Mouse (Mus musculus) limb, embryonic 13.5 days (tissue): Measurements from ENCODE around the gene Speer4f2. TPM values are rescaled to one million over a fixed set of nuclear protein-coding genes. Genes with fewer than 3 reads are reported as not detected.
"Not testable (repeated sequence)": the region's sequence is repeated elsewhere in the genome, so short reads cannot be mapped to it uniquely, and the experiment has no call there.

ENCODE experiments used
- ATAC-seq: fragments of 200-750 bp; cut with Nextera tagmentation; 2 replicates; pipeline ENCODE4 v1.8.0; 2017; ENCODE audit warnings: low read depth, moderate number of reproducible peaks, moderate TSS enrichment; ENCODE audit not compliant: low FRiP score
- H3K27ac ChIP-seq: fragments of 300-500 bp; sonication (generic); 2 replicates; pipeline ENCODE4 v1.5.1; 2015; ENCODE audit warnings: inconsistent platforms, mild to moderate bottlenecking, moderate library complexity
- H3K27me3 ChIP-seq: fragments of 300-500 bp; sonication (generic); 2 replicates; pipeline ENCODE4 v1.6.1; 2015; ENCODE audit warnings: mild to moderate bottlenecking, inconsistent platforms
- H3K36me3 ChIP-seq: fragments of 300-500 bp; sonication (generic); 2 replicates; pipeline ENCODE4 v1.6.1; 2015; ENCODE audit warnings: inconsistent platforms, mild to moderate bottlenecking, moderate library complexity
- H3K4me1 ChIP-seq: fragments of 300-500 bp; sonication (generic); 2 replicates; pipeline ENCODE4 v1.6.1; 2015; ENCODE audit warnings: inconsistent platforms
- H3K4me2 ChIP-seq: fragments of 300-500 bp; sonication (generic); replicated peaks from 2 replicates; pipeline ENCODE4 v1.6.1; 2015; ENCODE audit warnings: inconsistent platforms, mild to moderate bottlenecking, moderate library complexity
- H3K4me3 ChIP-seq: fragments of 300-500 bp; sonication (generic); 2 replicates; pipeline ENCODE4 v1.5.1; 2015; ENCODE audit warnings: moderate library complexity, mild to moderate bottlenecking, inconsistent platforms
- H3K9ac ChIP-seq: fragments of 300-500 bp; sonication (generic); 2 replicates; pipeline ENCODE4 v1.6.1; 2015; ENCODE audit warnings: mild to moderate bottlenecking, inconsistent platforms
- H3K9me3 ChIP-seq: fragments of 300-500 bp; sonication (generic); 2 replicates; pipeline ENCODE4 v1.6.1; 2016; ENCODE audit warnings: inconsistent platforms
- WGBS: fragments of 180-500 bp; shearing (Covaris S2); methylation state at CpG from one replicate; pipeline ENCODE4 v1.1.7; 2015; 5-methylcytosine and 5-hydroxymethylcytosine counted together
- polyA plus RNA-seq: library from polyadenylated mRNA; unstranded; fragments of >200 nt; fragmentation: Nextera tagmentation; extraction: Ambion mirVana; gene quantifications from 2 replicates; pipeline ENCODE4 v1.2.1, GENCODE M21; 2015

The Speer4f2 gene
- polyA plus RNA-seq = not detected in 2 replicates

DNA sequence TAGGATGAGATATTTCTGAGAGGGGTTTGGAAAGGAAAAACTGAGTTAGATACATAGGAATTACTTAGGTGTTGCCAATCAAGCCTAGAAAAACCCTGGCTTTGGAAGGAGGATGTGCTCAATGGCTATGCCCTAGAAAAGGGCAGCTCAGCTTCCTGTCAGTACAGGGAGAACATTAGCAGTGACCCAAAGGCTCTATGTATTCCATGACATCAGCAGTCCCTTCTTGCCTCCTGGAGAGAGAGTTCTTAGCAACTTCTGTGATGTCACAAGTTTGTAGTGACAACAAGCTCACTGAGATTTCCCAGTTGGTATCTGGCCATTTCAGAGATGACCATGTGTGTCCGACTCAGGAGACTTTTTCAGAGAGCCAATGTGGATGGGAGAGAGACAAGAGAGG, at the start of gene Speer4f2:
Gene Speer4f2 (plus strand): TSS at position 301 of the 400 bp plus-strand sequence.
- H3K27ac ChIP-seq, H3K36me3 ChIP-seq, H3K9ac ChIP-seq, H3K4me3 ChIP-seq, ATAC-seq, H3K4me2 ChIP-seq, H3K4me1 ChIP-seq, H3K27me3 ChIP-seq, H3K9me3 ChIP-seq: not testable (repeated sequence)
- WGBS = 81% methylated on average over 1 of the region's 1 CpGs

DNA sequence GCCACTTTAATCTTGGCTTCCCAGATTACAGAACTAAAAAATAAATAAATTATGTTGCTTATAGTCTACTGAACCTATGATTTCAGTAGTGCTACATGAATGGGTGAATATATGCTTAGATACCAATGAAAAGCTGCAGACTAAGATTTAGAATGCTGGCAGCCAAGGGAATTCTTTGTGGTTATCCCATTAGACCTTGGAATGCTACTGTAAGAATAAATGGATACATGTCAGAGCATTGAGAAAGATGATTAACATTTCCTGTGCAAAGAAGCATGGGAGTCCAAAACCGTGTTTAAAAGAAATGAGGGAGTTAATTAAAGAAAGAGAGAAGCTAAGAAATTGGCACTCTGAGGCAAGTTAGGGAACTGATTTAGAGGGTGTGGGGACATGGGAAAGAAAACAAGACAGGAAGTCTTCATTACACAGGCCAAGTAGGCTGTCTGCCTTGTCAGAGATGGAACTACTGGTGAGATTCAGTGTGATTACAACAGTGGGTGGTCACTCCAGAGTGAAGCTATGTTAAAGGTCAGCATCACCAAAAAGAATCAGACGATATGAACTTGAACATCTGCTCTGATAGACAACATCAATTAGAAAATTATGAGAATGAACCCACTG, 43.9 kb upstream of the Speer4f2 start:
- no peak for ATAC-seq
- Histone ChIP-seq H3K27me3 (no peaks in the 10 kb centered on the region), H3K36me3 (no peaks in the 10 kb centered on the region), H3K9me3 (no peaks in the 10 kb centered on the region), H3K27ac (no peak overlapping the region), H3K9ac (no peak overlapping the region), H3K4me1 (no peaks in the 10 kb centered on the region; the same call in 1 of the 2 replicates), H3K4me3 (no peak overlapping the region), H3K4me2 (no peak overlapping the region)
- WGBS = 41% methylated on average over 2 of the region's 2 CpGs

DNA sequence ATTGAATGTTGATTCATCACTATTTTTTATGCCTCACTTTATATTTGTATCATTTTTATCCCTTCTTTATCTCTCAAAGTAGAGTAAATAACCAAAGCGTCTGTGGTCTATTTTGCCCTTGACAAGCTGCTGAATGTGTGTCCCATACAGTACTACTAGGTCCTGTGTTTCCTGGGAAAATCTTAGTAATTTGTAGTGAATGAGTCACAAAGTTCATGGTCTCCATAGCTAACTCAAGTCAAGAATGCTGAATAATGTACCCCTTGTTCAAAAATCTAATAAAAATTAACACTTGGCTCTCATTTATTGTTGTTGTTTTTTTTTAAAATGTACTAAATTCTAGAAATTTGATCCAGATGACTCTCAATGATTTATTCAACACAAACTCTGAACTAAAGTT, 38.1 kb upstream of the Speer4f2 start:
- no peaks in the 10 kb centered on the region for H3K36me3 ChIP-seq
- ATAC-seq = no peak
- no peaks in the 10 kb centered on the region; the same call in 1 of the 2 replicates for H3K4me1 ChIP-seq
- H3K27ac ChIP-seq = no peak overlapping the region
- H3K27me3 ChIP-seq = no peaks in the 10 kb centered on the region
- whole genome bisulfite sequencing = 59% methylated on average over 1 of the region's 1 CpGs
- no peak overlapping the region for H3K4me3 ChIP-seq
- no peak overlapping the region for H3K9ac ChIP-seq
- no peak overlapping the region for H3K4me2 ChIP-seq
- no peaks in the 10 kb centered on the region for H3K9me3 ChIP-seq

DNA sequence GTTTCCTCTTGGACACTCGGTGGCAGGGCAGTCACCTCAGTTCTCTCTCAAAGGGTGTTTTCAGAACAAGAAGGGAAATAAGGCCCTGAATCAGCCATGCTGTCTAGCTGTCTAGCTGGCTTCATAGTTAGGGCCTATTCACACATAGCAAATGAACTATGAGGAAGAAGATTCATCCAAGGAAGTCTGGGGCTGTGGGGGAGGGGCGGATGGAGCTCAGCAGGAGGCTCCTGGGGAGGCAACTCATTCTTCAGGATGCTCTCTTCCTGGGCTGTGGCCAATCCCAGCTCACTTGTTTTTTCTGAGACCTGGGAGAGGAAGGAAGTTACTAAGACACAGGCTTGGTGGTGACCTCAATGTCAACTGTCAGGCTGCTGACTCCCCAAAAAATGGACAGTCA, 27.2 kb upstream of the Speer4f2 start:
- ATAC-seq, H3K36me3 ChIP-seq, H3K9me3 ChIP-seq, H3K4me1 ChIP-seq, H3K9ac ChIP-seq, H3K27ac ChIP-seq, H3K4me2 ChIP-seq, H3K4me3 ChIP-seq, H3K27me3 ChIP-seq: not testable (repeated sequence)
- 58% methylated on average over 2 of the region's 2 CpGs for WGBS

DNA sequence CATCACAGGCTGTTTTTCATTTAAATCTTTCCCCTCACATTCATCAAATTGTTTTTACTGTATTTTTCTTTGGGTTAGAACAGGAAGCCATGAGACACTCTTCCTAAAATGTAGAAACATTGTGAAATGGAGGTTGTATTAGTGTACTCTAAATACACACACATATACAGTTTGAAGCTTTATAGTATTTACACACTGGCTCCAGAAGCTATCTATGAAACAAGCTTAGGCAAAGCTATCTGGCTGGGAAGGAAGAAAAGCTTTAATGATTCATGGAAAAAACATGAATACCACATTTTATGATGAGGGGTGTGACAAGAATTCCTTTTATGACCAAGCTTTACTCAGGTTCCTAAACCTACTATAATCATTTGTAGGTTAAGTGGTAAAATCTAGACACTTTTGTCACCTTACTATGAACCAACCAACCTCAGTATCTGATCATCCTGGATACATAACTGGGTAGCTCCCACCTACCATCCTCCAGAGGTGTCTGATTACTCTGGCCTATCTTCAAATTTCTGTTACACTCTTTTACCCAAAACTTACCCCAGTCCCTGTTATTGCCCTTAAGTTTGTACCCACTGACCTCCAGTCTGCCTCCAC, 13.5 kb upstream of the Speer4f2 start:
- no peak for ATAC-seq
- Histone ChIP-seq H3K4me1 (no peaks in the 10 kb centered on the region), H3K4me2 (no peak overlapping the region), H3K9ac (no peak overlapping the region), H3K27ac (no peak overlapping the region), H3K4me3 (no peak overlapping the region), H3K36me3 (no peaks in the 10 kb centered on the region), H3K27me3 (no peaks in the 10 kb centered on the region), H3K9me3 (no peaks in the 10 kb centered on the region)

DNA sequence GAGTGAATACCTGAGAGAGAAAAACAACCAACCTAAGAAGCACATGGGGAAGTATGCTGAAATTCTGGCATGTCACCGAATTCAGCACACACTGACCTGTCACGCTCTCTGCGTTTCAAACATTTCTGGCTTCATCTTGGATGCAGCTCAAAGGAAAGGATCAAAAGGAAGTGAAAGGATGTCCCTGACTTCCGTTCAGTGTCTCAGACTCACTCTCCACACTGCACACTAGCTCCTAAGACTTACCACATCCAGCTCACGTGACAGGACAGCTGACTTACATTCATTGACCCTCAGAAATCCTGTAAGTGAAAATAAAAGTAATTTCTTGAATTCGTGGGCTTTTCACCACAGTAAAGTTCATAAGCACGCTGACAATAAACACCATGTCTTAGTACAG, 16.9 kb downstream of the Speer4f2 start:
- Histone ChIP-seq H3K36me3 (no peaks in the 10 kb centered on the region), H3K9ac (no peak overlapping the region), H3K4me2 (no peak overlapping the region), H3K27ac (no peak overlapping the region), H3K27me3 (no peaks in the 10 kb centered on the region), H3K4me3 (no peak overlapping the region), H3K9me3 (no peaks in the 10 kb centered on the region), H3K4me1 (no peaks in the 10 kb centered on the region)
- 64% methylated on average over 7 of the region's 7 CpGs for WGBS
- no peak for ATAC-seq

DNA sequence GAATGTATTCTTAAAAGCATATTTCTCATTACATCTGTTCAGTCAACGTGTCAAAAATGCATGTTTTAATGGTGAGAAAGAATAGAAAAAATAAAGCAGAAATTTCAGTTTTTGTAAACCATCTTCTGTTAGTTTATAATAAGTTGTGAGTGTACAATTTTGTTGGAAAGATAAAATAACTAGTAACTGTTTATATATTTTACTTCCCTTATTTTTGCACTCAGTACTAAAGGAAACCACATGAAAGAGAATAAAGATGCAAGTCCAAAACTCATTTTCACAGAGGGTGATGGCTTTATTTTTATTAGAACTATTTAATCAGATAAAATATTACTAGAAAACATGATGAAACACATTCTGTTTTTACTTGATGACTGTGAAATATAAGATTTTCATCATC, 18.2 kb downstream of the Speer4f2 start:
- H3K4me1 ChIP-seq = no peaks in the 10 kb centered on the region
- H3K27me3 ChIP-seq = no peaks in the 10 kb centered on the region
- H3K4me2 ChIP-seq = no peak overlapping the region
- H3K9me3 ChIP-seq = no peaks in the 10 kb centered on the region
- no peaks in the 10 kb centered on the region for H3K36me3 ChIP-seq
- H3K27ac ChIP-seq = no peak overlapping the region
- H3K9ac ChIP-seq = no peak overlapping the region
- H3K4me3 ChIP-seq = no peak overlapping the region
- ATAC-seq = no peak
- 89% methylated on average over 1 of the region's 1 CpGs for WGBS

DNA sequence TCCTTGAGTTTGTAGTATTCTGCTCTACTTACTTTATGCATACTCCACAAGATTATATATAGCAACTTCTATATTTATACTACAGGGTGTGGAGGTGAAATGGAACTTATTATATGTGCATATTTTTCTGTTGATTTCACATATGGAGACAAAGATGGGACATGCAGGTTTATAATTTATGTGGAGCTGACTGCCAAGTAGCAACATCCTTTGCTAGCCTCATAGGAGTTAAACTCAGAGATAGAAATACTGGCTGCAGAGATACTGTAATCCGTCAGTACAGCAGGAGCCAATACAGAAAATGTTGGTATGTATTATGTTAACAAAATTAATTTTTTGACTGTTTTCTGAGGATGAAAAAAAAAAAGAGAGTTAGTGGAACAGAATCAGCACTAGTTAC, 27.6 kb downstream of the Speer4f2 start:
- no peak overlapping the region for H3K27ac ChIP-seq
- no peaks in the 10 kb centered on the region for H3K36me3 ChIP-seq
- ATAC-seq = no peak
- WGBS = 87% methylated on average over 1 of the region's 1 CpGs
- no peaks in the 10 kb centered on the region for H3K9me3 ChIP-seq
- H3K27me3 ChIP-seq = no peaks in the 10 kb centered on the region
- no peak overlapping the region for H3K4me3 ChIP-seq
- H3K4me2 ChIP-seq = no peak overlapping the region
- no peak overlapping the region for H3K9ac ChIP-seq
- no peaks in the 10 kb centered on the region for H3K4me1 ChIP-seq

DNA sequence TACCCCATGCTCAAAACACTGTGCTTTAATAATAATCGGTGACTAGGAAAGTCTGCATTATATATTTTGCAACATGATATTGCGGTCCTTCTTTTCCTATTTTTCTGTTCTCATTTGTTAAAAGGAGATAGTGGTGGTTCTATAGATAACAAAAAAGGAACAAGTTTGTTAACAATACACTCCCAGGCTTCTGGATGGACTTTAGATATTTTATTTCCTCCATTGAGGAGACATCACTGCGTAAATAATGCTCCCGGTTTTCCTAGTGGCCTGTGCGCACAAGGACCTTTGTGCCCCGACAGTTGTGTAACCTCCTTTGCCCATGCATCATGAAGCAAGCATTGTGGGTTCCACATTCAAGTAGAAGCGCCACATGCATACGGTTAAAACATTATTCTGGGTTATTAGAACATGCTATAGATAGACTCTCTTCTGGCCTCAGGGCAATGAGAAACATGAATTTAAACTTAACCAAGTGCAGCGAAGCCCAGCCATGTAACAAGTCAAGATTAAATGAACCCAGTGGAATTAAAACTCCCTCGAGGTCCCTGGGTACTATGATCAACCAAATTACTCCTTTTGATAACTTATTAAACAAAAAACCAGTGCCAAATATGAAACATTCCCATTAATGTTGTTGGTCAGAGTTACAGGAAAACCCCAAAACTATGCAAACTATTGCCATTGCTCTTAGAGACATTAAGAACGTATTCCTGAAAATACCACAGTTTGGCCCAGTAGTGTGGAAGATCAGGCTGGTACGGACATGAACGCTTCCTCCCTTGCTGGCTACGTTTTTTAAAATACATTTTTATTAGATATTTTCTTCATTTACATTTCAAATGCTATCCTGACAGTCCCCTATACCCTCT, 28.5 kb downstream of the Speer4f2 start:
- Histone ChIP-seq H3K9ac (no peak overlapping the region), H3K4me3 (no peak overlapping the region), H3K36me3 (no peaks in the 10 kb centered on the region), H3K4me1 (no peaks in the 10 kb centered on the region), H3K27me3 (no peaks in the 10 kb centered on the region), H3K4me2 (no peak overlapping the region), H3K27ac (no peak overlapping the region), H3K9me3 (no peaks in the 10 kb centered on the region)
- ATAC-seq = no peak
- WGBS = 89% methylated on average over 14 of the region's 14 CpGs

DNA sequence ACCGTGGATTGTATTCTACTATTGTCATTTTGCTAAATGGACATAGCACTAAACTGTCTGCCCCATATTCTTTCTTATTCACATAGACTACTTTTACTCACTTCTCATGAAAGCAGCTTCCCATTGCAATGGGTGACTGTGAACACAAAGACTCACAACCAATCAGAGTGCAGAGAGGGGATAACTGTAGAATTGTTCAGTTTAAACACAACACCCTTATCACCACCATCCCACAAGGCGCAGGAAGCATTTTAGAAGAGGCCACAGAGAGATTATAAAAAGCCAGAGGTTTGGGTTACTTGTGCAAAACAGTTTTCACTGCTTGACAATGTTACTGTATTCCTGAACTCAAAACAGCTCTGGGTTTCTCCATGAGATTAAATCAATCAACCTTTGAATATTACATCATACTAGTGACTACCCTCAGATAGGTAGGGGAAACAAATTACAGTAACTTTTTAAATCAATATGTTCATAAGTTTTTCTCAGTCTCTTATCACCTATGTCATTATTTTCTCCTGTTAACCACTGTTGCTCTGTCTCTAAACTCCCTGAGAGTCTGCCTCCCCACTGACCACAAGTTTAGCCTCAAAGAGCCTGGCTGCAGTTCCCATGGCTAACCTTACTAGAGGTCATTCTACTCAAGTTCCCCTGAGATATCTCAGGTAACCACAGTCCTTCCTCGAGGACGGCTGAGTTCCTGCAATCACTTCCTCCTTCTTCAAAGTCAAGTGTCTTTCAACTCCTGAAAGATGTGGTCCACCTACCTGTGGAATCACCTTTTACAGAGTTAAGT, 29.5 kb downstream of the Speer4f2 start:
- H3K9me3 ChIP-seq = no peaks in the 10 kb centered on the region
- H3K27ac ChIP-seq = no peak overlapping the region
- ATAC-seq = no peak
- no peaks in the 10 kb centered on the region for H3K4me1 ChIP-seq
- no peak overlapping the region for H3K4me3 ChIP-seq
- H3K4me2 ChIP-seq = no peak overlapping the region
- H3K27me3 ChIP-seq = no peaks in the 10 kb centered on the region
- H3K9ac ChIP-seq = no peak overlapping the region
- H3K36me3 ChIP-seq = no peaks in the 10 kb centered on the region
- 81% methylated on average over 4 of the region's 4 CpGs for WGBS

DNA sequence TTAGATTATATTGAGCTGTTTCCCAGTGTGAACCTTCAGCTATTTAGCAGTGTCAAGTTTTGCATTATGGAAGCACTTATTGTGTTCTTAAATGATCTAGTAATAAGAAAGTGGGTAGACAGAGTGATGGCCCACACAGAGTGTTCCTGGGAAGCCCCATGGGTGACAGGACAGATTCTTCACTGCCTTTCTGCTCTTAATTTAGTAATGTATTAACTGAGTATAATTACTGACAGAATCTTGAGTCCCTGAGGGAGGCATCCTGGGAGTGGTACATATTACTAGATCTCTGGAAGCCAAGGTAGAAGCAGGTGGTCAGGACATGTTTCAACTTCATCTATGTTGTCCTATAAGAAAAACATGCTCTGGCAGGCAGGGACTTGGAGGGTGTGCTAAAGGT, 30.6 kb downstream of the Speer4f2 start:
- H3K36me3 ChIP-seq = no peaks in the 10 kb centered on the region
- H3K9ac ChIP-seq = no peak overlapping the region
- no peaks in the 10 kb centered on the region for H3K27me3 ChIP-seq
- H3K27ac ChIP-seq = no peak overlapping the region
- H3K9me3 ChIP-seq = no peaks in the 10 kb centered on the region
- H3K4me3 ChIP-seq = no peak overlapping the region
- H3K4me1 ChIP-seq = no peaks in the 10 kb centered on the region
- H3K4me2 ChIP-seq = no peak overlapping the region
- no peak for ATAC-seq
